Mouse (Mus musculus): ENCODE data around the gene Lyl1. TPM values are rescaled to one million over a fixed set of nuclear protein-coding genes. Genes with fewer than 3 reads are reported as not detected.

Gene Lyl1
- polyA plus RNA-seq (2015; fragmentation: Nextera tagmentation; extraction: Ambion mirVana) = 3.5 and 3.9 TPM in 2 replicates

- peak within 1 kb of the TSS; percentile 25 for H3K4me3 ChIP-seq (ENCODE audit: low read depth, low read length)
- H3K9me3 ChIP-seq (ENCODE audit: control insufficient read depth) = no peaks in the 10 kb centered on the region
- peak; percentile 35 for TF ChIP-seq CTCF (IDR thresholded peaks at IDR 0.05; ENCODE audit: low read depth)
- 0 out of 2 replicates have a peak, but pooled peaks cover 7% of the 10 kb centered on the region for H3K4me1 ChIP-seq (replicated peaks; ENCODE audit: control insufficient read depth, insufficient read depth, low read length)
- peak within 1 kb of the TSS; percentile 37 for H3K4me2 ChIP-seq (replicated peaks; ENCODE audit: low read depth)
- 10% methylated on average over 34 of the region's 34 CpGs for whole genome bisulfite sequencing
- 0 out of 2 replicates have a peak, but pooled peaks have one; percentile 17 for ATAC-seq
- no peak within 1 kb of the TSS for H3K9ac ChIP-seq (ENCODE audit: low read depth, low read length)
- H3K27me3 ChIP-seq (replicated peaks; ENCODE audit: control insufficient read depth, insufficient read depth, low read length) = peaks cover 40% of the 10 kb centered on the region
- peak within 1 kb of the TSS; percentile 54; the same call in 1 of the 2 replicates for H3K27ac ChIP-seq (ENCODE audit: low read depth, low read length)
- H3K36me3 ChIP-seq (ENCODE audit: control insufficient read depth, insufficient read depth) = peaks cover 22% of the 10 kb centered on the region
Observed at GRCm38 (mm10) chr8:84700941-84701911, at the start of gene Lyl1. Gene Lyl1, plus strand, starts transcription at chr8:84701457.

GRCm38 (mm10) chr8:84653092-84653631, 48.1 kb upstream of the Lyl1 start:
- no peak for ATAC-seq
- Histone ChIP-seq H3K4me3 (ENCODE audit: low read depth, low read length) (no peak overlapping the region), H3K27ac (ENCODE audit: low read depth, low read length) (no peak overlapping the region), H3K4me1 (replicated peaks; ENCODE audit: control insufficient read depth, insufficient read depth, low read length) (0 out of 2 replicates have a peak, but pooled peaks cover 4% of the 10 kb centered on the region), H3K9ac (ENCODE audit: low read depth, low read length) (no peak overlapping the region), H3K36me3 (ENCODE audit: control insufficient read depth, insufficient read depth) (no peaks in the 10 kb centered on the region), H3K27me3 (replicated peaks; ENCODE audit: control insufficient read depth, insufficient read depth, low read length) (no peaks in the 10 kb centered on the region), H3K4me2 (replicated peaks; ENCODE audit: low read depth) (no peak overlapping the region), H3K9me3 (ENCODE audit: control insufficient read depth) (no peaks in the 10 kb centered on the region)
- no peak for TF ChIP-seq CTCF (IDR thresholded peaks at IDR 0.05; ENCODE audit: low read depth)
- WGBS = 48% methylated on average over 9 of the region's 9 CpGs

DNA sequence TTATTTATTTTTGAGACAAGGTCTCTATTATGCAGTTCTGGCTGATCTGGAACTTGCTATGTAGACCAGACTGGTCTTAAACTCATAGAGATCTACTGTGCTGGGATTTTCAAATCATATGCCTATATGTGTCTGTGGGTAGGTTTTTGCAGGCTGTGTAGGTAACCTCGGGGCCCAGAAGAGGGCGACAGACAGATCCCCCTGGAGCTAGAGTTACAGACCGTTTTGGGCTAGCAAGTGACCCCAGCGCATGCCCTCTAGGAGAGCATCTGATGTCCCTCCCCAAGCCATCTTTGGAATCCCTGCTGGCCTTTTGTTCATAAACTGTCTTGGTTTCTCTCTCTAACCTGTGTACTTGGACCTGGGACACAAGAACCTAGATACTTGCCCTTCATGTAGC, 46.7 kb upstream of the Lyl1 start:
- H3K27ac ChIP-seq (ENCODE audit: low read depth, low read length) = no peak overlapping the region
- peaks cover 4% of the 10 kb centered on the region; the same call in 1 of the 2 replicates for H3K4me1 ChIP-seq (replicated peaks; ENCODE audit: control insufficient read depth, insufficient read depth, low read length)
- H3K4me3 ChIP-seq (ENCODE audit: low read depth, low read length) = no peak overlapping the region
- H3K36me3 ChIP-seq (ENCODE audit: control insufficient read depth, insufficient read depth) = no peaks in the 10 kb centered on the region
- H3K27me3 ChIP-seq (replicated peaks; ENCODE audit: control insufficient read depth, insufficient read depth, low read length) = no peaks in the 10 kb centered on the region
- peak; percentile 65 for TF ChIP-seq CTCF (IDR thresholded peaks at IDR 0.05; ENCODE audit: low read depth)
- H3K9ac ChIP-seq (ENCODE audit: low read depth, low read length) = no peak overlapping the region
- WGBS = 42% methylated on average over 4 of the region's 4 CpGs
- no peak for ATAC-seq
- peak overlapping the region; percentile 71; the same call in 1 of the 2 replicates for H3K4me2 ChIP-seq (replicated peaks; ENCODE audit: low read depth)
- no peaks in the 10 kb centered on the region for H3K9me3 ChIP-seq (ENCODE audit: control insufficient read depth)

- WGBS = 4% methylated on average over 15 of the region's 15 CpGs
- peak overlapping the region; percentile 95 for H3K27ac ChIP-seq (ENCODE audit: low read depth, low read length)
- no peaks in the 10 kb centered on the region for H3K36me3 ChIP-seq (ENCODE audit: control insufficient read depth, insufficient read depth)
- H3K4me3 ChIP-seq (ENCODE audit: low read depth, low read length) = peak overlapping the region; percentile 40
- peaks cover 4% of the 10 kb centered on the region; the same call in 1 of the 2 replicates for H3K4me1 ChIP-seq (replicated peaks; ENCODE audit: control insufficient read depth, insufficient read depth, low read length)
- H3K9me3 ChIP-seq (ENCODE audit: control insufficient read depth) = no peaks in the 10 kb centered on the region
- H3K4me2 ChIP-seq (replicated peaks; ENCODE audit: low read depth) = peak overlapping the region; percentile 71
- ATAC-seq = no peak
- H3K9ac ChIP-seq (ENCODE audit: low read depth, low read length) = peak overlapping the region; percentile 69
- no peak for TF ChIP-seq CTCF (IDR thresholded peaks at IDR 0.05; ENCODE audit: low read depth)
- no peaks in the 10 kb centered on the region for H3K27me3 ChIP-seq (replicated peaks; ENCODE audit: control insufficient read depth, insufficient read depth, low read length)
Observed at GRCm38 (mm10) chr8:84655336-84656190, 45.7 kb upstream of the Lyl1 start.

DNA sequence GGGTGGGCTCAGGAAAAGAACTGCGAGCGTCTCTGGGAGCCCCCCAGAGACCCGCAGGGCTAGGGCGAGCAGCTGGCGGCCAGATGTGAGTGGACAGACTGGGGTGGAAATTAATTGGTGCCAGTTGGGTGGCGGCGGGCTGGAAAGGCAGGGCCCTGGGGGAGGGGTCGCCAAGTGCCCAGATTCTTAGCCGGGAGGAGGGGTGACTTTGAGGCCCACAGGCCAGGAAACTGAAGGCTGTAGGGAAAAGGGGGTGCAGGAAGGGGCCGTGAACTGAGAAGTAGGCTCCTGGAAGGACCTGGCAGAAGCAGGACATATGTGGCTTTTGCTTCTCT, 45.1 kb upstream of the Lyl1 start:
- Histone ChIP-seq H3K27ac (ENCODE audit: low read depth, low read length) (peak overlapping the region; percentile 95), H3K27me3 (replicated peaks; ENCODE audit: control insufficient read depth, insufficient read depth, low read length) (no peaks in the 10 kb centered on the region), H3K9me3 (ENCODE audit: control insufficient read depth) (no peaks in the 10 kb centered on the region), H3K4me2 (replicated peaks; ENCODE audit: low read depth) (peak overlapping the region; percentile 71), H3K4me1 (replicated peaks; ENCODE audit: control insufficient read depth, insufficient read depth, low read length) (peaks cover 4% of the 10 kb centered on the region; the same call in 1 of the 2 replicates), H3K4me3 (ENCODE audit: low read depth, low read length) (peak overlapping the region; percentile 40), H3K9ac (ENCODE audit: low read depth, low read length) (peak overlapping the region; percentile 69), H3K36me3 (ENCODE audit: control insufficient read depth, insufficient read depth) (no peaks in the 10 kb centered on the region)
- ATAC-seq = no peak
- 2% methylated on average over 10 of the region's 10 CpGs for WGBS
- TF ChIP-seq CTCF (IDR thresholded peaks at IDR 0.05; ENCODE audit: low read depth) = no peak
